Mouse (Mus musculus): ENCODE data around the gene Tubb4a.

GRCm38 (mm10) chr17:57078336-57078735 lies 9.2 kb downstream of the Tubb4a start, which contains the start of gene Dennd1c:
- TF ChIP-seq POLR2A (IDR thresholded peaks at IDR 0.05; ENCODE audit: control insufficient read depth, low read depth, low read length) (no peak), CTCF (IDR thresholded peaks at IDR 0.05; ENCODE audit: control insufficient read depth, insufficient read depth, insufficient replicate concordance, low read depth, low read length) (no peak)

Data from testis, adult 2 months (tissue).